Mouse (Mus musculus) right cerebral cortex, adult 18-20 months (tissue): ENCODE data around the gene Mta1.

Source experiments
- DNase-seq: peaks from one replicate; pipeline ENCODE4 v3.0.0; 2022; ENCODE audit warnings: mixed read lengths

Mta1 gene

DNA sequence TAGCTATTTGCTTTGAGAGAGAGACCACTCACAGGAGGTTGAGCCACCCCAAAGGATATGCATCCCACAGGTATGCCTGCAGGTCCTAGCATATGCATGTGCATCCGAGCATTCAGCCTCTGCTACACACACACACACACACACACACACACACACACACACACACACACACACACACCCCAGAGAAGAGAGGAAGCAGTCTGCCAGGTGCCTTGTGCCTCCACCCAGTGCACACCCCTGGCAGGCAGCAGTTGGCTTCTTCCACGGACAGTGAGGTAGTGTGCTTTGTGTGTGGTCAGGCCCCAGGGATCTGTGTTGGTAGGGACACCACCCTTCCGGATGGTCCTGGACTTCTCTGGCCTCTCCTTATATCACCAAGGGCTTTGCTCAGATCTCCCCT, 51.8 kb downstream of the Mta1 start:
- DNase-seq = no peak

GRCm38 (mm10) chr12:113150591-113150990, 52.5 kb downstream of the Mta1 start:
- DNase-seq = no peak

GRCm38 (mm10) chr12:113151046-113151445, 53.0 kb downstream of the Mta1 start:
- no peak for DNase-seq

DNA sequence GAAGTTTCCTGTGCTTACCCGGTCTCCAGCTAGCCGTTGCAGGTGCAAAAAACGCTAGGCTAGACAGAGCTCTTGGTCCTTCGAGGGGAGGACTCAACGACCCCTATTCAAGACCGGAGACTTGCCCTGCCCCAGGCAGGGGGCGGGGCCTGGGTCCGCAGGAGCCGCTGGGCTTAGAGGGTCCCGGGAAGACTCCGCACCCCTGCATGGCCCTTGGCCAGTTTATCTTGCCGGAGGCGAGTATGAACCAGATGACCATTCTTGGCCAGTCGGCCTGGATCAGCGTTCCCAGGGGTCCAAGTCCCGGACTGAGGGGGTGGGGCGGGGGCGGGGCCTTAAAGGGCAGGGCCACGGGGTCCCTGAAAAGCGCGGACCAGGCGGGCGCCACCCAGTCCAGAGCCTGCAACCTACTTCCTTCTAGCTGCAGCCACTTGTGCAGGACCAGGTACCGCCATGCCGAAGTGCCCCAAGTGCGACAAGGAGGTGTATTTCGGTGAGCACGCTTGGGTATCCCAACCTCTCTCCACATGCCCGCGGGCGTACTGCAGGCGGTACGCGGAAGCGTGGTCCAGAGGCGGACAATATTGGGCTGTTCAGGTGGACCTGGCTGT, 53.7 kb downstream of the Mta1 start:
- no peak for DNase-seq

GRCm38 (mm10) chr12:113152272-113152661, 54.2 kb downstream of the Mta1 start:
- DNase-seq = no peak

DNA sequence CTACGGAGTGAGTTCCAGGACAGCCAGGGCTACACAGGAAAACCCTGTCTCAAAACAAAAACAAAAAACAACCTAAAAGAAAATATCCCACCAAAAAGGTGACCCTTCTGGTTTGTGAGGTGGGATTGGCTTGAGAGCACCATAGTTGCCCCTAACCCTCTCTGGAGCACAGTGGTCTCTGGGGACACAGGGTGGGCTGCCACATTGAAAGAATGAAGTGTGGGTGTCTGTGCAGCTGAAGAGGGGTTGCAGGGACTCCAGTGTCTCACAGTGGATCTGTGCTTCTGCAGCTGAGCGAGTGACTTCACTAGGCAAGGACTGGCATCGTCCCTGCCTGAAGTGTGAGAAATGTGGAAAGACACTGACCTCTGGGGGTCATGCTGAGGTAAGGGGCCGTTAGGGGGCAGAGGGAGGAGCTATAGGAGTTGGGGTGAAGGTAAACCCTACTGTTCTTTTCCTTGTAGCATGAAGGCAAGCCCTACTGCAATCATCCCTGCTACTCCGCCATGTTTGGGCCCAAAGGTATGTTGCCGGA, 55.0 kb downstream of the Mta1 start:
- no peak for DNase-seq

GRCm38 (mm10) chr12:113153971-113154370, 55.9 kb downstream of the Mta1 start:
- no peak for DNase-seq

DNA sequence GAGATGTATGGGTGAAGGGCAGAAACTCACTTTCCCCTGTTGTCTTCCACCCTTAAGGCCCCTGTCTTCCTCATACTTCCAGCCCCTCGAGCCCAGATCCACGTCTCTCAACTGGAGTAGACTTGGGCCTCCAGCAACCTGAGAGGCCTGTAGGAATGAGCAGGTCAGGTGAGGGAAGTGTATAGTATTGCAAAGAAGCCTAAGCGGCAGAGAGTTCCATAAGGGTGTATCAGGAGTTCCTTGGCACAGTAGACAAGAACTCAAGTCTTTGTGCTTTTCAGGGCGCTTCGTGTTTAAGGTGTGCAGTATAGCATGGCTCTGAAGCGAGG, 56.6 kb downstream of the Mta1 start:
- DNase-seq = no peak

DNA sequence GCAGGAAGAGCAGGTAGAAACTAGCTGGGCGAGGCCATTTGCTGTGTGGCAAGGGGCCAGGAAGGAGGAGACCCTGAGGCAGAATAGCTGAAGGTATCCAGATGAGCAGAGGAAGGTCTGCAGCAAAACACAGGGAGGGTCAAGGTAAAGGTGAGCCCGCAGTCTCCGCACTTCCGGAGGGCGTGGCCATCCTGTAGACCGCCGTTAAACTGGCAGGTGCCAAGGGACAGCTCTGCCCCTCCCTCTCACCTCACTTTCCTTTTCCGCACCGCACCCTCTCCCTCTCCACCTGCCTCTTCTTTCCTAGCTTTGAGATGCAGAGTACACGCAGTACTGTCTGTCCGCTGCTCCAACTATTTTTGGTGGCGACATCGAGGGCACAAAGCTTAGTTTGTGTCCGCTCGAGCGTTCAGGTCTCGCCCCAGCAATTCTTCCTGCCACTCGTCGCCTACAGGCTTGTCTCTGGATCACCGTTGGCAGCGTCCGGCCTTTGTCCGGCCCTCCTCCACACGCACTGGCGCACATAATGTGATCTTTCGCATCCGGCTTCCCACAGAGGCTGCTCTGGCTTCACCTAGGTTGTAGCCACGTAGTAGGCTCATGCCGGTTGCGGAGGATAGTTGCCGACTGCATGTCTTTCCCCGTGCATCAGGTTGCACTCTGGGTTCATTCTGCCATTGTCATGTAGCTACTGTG, 57.1 kb downstream of the Mta1 start:
- DNase-seq = peak; percentile 18

DNA sequence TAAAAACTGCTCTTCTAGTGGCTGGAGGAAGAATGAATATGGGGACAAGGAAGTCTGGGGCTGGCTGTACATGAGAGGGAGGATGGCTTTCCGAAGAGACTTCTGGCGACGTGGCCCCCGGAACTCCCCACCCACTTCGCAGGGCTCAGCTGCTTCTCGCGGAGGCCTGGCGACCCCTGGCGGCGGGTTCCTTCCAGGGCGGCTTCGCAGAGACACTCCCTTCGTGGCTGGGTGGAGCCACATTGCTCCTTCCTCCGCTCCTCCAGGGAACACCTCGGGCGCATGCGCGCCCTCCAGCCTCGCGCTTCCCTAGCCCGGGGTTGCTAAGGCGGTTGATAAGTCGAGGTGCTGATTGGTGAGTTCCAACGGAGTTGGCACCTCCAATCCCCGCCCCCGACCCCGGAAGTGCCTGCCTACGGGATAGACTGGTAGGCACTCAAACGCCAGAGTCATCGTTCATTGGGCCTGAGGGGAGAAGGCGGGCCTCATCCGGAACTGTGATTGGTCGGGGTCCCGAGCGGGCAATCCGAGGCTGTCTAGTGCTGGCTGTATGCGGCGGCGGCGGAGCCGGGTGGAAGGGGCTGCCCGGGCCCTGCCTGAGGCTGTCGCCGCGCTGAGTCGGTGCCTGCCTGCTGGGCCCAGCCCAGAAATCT, 57.9 kb downstream of the Mta1 start, which contains the start of gene Tedc1:
Gene Tedc1, plus strand, starts transcription at position 535 of the 653 bp plus-strand sequence.
- peak; percentile 99 for DNase-seq

DNA sequence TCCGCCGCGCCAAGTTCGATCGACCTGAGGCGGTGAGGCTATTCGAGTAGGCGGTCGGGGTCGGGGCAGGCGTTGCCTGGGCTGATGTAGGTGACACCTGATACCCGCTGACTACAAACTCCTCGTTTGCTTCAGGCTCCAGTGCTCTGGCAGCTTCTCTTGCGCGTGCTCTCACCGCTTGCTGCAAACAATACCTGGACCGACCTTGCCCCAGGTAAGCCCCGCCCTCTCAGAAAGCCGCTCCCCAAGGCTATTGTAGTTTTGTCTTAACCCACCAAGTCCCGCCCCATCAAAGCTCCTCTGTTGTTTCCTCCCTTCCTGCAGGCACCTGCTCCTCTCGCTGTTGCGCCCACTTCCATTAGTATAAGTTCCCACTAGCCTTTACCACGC, 58.5 kb downstream of the Mta1 start:
- no peak for DNase-seq

DNA sequence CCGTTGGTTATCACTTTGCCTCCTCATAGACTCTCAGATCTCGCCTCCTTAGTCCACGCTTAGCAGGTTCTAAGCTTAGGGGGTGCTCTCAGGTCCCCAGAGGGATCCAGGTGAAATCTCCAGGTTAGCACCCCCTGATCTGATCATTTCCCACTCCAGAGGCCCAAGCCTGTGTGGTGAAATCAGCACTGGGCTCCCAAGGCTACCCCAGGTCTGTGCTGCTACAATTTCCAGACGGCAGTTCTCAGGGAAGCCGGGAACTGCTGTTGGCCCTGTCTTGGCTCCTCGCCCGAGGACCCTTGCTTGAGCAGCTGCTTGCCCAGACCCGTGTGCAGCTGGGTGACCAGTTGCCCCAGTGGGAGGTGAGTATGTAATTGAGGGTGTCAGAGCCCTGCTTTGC, 58.9 kb downstream of the Mta1 start:
- no peak for DNase-seq

GRCm38 (mm10) chr12:113157521-113157920, 59.4 kb downstream of the Mta1 start:
- DNase-seq = no peak

- DNase-seq = no peak
Measured at GRCm38 (mm10) chr12:113157971-113158370, 59.9 kb downstream of the Mta1 start.

- no peak for DNase-seq
Measured at GRCm38 (mm10) chr12:113163561-113164006, 65.5 kb downstream of the Mta1 start.

GRCm38 (mm10) chr12:113168031-113168536, 70.0 kb downstream of the Mta1 start:
- DNase-seq = no peak

GRCm38 (mm10) chr12:113176960-113177725, 79.1 kb downstream of the Mta1 start:
- no peak for DNase-seq

GRCm38 (mm10) chr12:113181020-113181419, 82.9 kb downstream of the Mta1 start:
- no peak for DNase-seq

DNA sequence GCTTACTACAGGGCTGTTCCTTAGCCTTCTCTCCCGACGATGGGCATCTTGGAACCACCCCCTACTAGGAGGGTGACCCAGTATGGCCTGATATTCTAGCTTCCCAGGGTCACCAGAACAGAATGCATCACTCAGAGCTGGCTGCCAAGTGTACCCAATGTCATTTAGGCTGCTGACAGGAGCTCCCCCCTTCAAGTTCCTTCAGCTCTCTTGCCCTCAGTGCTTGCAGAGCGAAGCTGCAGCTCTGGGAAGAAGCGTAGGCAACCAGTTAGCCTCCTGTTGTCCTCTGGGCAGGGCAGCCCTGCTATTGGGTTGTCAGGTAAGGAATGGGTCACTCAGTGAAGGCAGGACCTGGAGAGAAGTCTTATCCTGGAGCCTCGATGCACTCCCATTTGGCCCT, 86.9 kb downstream of the Mta1 start:
- DNase-seq = no peak

- no peak for DNase-seq
Measured at GRCm38 (mm10) chr12:113185442-113186291, 87.6 kb downstream of the Mta1 start, which contains the start of gene Tmem121. Tmem121 (plus strand) TSS chr12:113185930.

DNA sequence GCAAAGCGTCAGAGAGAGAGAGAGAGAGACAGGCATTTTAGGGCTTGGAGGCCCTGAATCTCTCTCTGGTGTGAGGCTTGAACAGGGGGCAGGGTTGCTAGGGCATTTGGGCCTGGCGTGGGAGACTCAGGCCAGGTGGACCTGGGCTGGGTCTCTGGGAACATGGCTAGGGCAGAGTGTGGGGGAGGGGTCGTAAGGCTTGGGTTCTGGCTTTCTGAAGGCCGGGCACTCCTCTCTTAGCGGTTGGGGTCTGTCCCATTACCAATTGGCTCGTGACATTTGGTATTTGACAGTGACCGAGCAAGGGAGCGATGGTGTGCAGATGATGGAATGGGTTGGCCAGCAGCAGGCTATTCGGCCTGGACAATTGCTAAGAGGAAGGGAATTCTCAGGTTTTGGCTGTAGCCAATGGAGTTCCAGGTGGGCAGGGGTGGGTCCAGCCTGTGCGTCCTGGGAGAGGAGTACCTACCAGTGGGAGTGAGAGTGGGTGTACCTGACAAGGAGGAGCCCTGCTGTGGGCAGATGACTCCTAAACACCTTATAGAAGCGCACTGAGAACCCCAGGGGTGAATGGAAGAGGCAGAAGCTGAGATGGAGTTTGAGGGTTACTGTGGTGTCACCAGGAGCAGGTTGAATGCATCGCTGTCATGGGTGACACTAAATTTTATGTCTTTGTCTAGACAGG, 88.4 kb downstream of the Mta1 start:
- no peak for DNase-seq
